Mouse (Mus musculus) MEL (cell line): ENCODE data around the gene Lmtk3. TPM values are rescaled to one million over a fixed set of nuclear protein-coding genes. Genes with fewer than 3 reads are reported as not detected.

Source experiments
- DNase-seq: peaks from one replicate; pipeline ENCODE4 v3.0.0; 2011; ENCODE audit warnings: low read depth, low spot score
- H3K27ac ChIP-seq: 2 replicates; pipeline ENCODE4 v1.5.1; 2012; ENCODE audit warnings: low read depth, mild to moderate bottlenecking, control low read depth, low read length, moderate library complexity; ENCODE audit not compliant: control insufficient read depth
- H3K27me3 ChIP-seq, 2 experiments: fragments of 150-350 bp in 1 of 2; sonication (generic) in 1 of 2; 2 replicates each; pipeline ENCODE4 v1.6.1; 2012; ENCODE audit warnings: low read length in 2 of 2, mild to moderate bottlenecking in 2 of 2, improper control_type of control experiment in 1 of 2, moderate library complexity in 1 of 2; ENCODE audit not compliant: insufficient read depth in 2 of 2, control insufficient read depth in 1 of 2
- H3K36me3 ChIP-seq, 2 experiments: 2 replicates each; pipeline ENCODE4 v1.6.1; 2012 to 2014; ENCODE audit warnings: low read length in 2 of 2, improper control_type of control experiment in 1 of 2, inconsistent platforms in 1 of 2, mild to moderate bottlenecking in 1 of 2; ENCODE audit not compliant: insufficient read depth in 2 of 2, control insufficient read depth in 1 of 2
- H3K4me1 ChIP-seq, 2 experiments: fragments of 150-350 bp in 1 of 2; sonication (generic) in 1 of 2; 2 replicates each; pipeline ENCODE4 v1.6.1; 2012; ENCODE audit warnings: low read length in 2 of 2, improper control_type of control experiment in 1 of 2, mild to moderate bottlenecking in 1 of 2; ENCODE audit not compliant: insufficient read depth in 2 of 2, control insufficient read depth in 1 of 2
- H3K4me3 ChIP-seq, 2 experiments: fragments of 150-350 bp in 1 of 2; sonication (generic) in 1 of 2; 2 replicates each; pipeline ENCODE4 v1.5.1; 2012; ENCODE audit warnings: low read depth in 2 of 2, low read length in 2 of 2, mild to moderate bottlenecking in 2 of 2, moderate library complexity in 2 of 2, control low read depth in 1 of 2, improper control_type of control experiment in 1 of 2; ENCODE audit not compliant: control insufficient read depth in 1 of 2, insufficient read depth in 1 of 2
- H3K79me2 ChIP-seq: 2 replicates; pipeline ENCODE4 v1.6.1; 2012; ENCODE audit warnings: mild to moderate bottlenecking, low read length, moderate library complexity; ENCODE audit not compliant: control insufficient read depth, poor library complexity, insufficient read depth
- H3K9ac ChIP-seq: 2 replicates; pipeline ENCODE4 v1.6.1; 2012; ENCODE audit warnings: low read depth, mild to moderate bottlenecking, control low read depth, low read length, moderate library complexity; ENCODE audit not compliant: control insufficient read depth, poor library complexity, severe bottlenecking
- H3K9me3 ChIP-seq: fragments of 150-350 bp; sonication (generic); replicated peaks from 2 replicates; pipeline ENCODE4 v1.6.1; 2012; ENCODE audit warnings: mild to moderate bottlenecking, low read length, improper control_type of control experiment, moderate library complexity; ENCODE audit not compliant: insufficient read depth
- BHLHE40 ChIP-seq: IDR thresholded peaks from 2 replicates; pipeline ENCODE4 v1.6.1; 2012; ENCODE audit warnings: low read depth, mild to moderate bottlenecking, inconsistent platforms, low read length, improper control_type of control experiment, borderline replicate concordance
- CHD1 ChIP-seq: IDR thresholded peaks from 2 replicates; pipeline ENCODE4 v1.6.1; 2012; ENCODE audit warnings: low read depth, mild to moderate bottlenecking, inconsistent platforms, low read length, improper control_type of control experiment
- CHD2 ChIP-seq: IDR thresholded peaks from 2 replicates; pipeline ENCODE4 v1.6.1; 2011; ENCODE audit warnings: low read length, improper control_type of control experiment
- E2F4 ChIP-seq: IDR thresholded peaks from 2 replicates; pipeline ENCODE4 v1.6.1; 2011; ENCODE audit warnings: low read depth, low read length, improper control_type of control experiment, borderline replicate concordance
- ELF1 ChIP-seq: IDR thresholded peaks from 2 replicates; pipeline ENCODE4 v1.6.1; 2014; ENCODE audit warnings: low read depth, mild to moderate bottlenecking, inconsistent platforms, low read length, improper control_type of control experiment, moderate library complexity
- EP300 ChIP-seq, 2 experiments: IDR thresholded peaks; 2 replicates each; pipeline ENCODE4 v1.6.1; 2011; ENCODE audit warnings: improper control_type of control experiment in 2 of 2, low read length in 2 of 2, low read depth in 1 of 2, mild to moderate bottlenecking in 1 of 2
- ETS1 ChIP-seq: IDR thresholded peaks from 2 replicates; pipeline ENCODE4 v1.6.1; 2012; ENCODE audit warnings: low read depth, mild to moderate bottlenecking, inconsistent platforms, low read length, improper control_type of control experiment, moderate library complexity
- GATA1 ChIP-seq: IDR thresholded peaks from 2 replicates; pipeline ENCODE4 v1.6.1; 2011; ENCODE audit warnings: low read depth, low read length, improper control_type of control experiment
- HCFC1 ChIP-seq: IDR thresholded peaks from 2 replicates; pipeline ENCODE4 v1.6.1; 2012; ENCODE audit warnings: low read depth, mild to moderate bottlenecking, inconsistent platforms, low read length, improper control_type of control experiment, moderate library complexity
- JUND ChIP-seq: IDR thresholded peaks from 2 replicates; pipeline ENCODE4 v1.6.1; 2011; ENCODE audit warnings: low read depth, mild to moderate bottlenecking, improper control_type of control experiment, low read length
- KAT2A ChIP-seq: conservative IDR thresholded peaks from 2 replicates; pipeline ENCODE4 v1.6.1; 2012; ENCODE audit warnings: low read depth, low read length, improper control_type of control experiment, inconsistent platforms
- MEF2A ChIP-seq: IDR thresholded peaks from 2 replicates; pipeline ENCODE4 v1.6.1; 2014; ENCODE audit warnings: low read depth, mild to moderate bottlenecking, inconsistent platforms, low read length, improper control_type of control experiment; ENCODE audit not compliant: poor library complexity, insufficient replicate concordance, severe bottlenecking; ENCODE audit errors: extremely low read depth
- MXI1 ChIP-seq: IDR thresholded peaks from 2 replicates; pipeline ENCODE4 v1.6.1; 2011; ENCODE audit warnings: mild to moderate bottlenecking, low read depth, low read length, improper control_type of control experiment
- NELFE ChIP-seq: IDR thresholded peaks from 2 replicates; pipeline ENCODE4 v1.6.1; 2011; ENCODE audit warnings: low read depth, low read length, improper control_type of control experiment
- NRF1 ChIP-seq: IDR thresholded peaks from 2 replicates; pipeline ENCODE4 v1.6.1; 2014; ENCODE audit warnings: low read depth, mild to moderate bottlenecking, inconsistent platforms, low read length, improper control_type of control experiment, moderate library complexity; ENCODE audit not compliant: poor library complexity, insufficient read depth, severe bottlenecking
- POLR2A ChIP-seq, 2 experiments: IDR thresholded peaks; 2 replicates each; pipeline ENCODE4 v1.6.1; 2011 to 2012; ENCODE audit warnings: low read length in 2 of 2, mild to moderate bottlenecking in 2 of 2, control low read depth in 1 of 2, improper control_type of control experiment in 1 of 2, low read depth in 1 of 2, moderate library complexity in 1 of 2; ENCODE audit not compliant: control insufficient read depth in 1 of 2, insufficient read depth in 1 of 2, poor library complexity in 1 of 2
- POLR2AphosphoS2 ChIP-seq: IDR thresholded peaks from 2 replicates; pipeline ENCODE4 v1.6.1; 2011; ENCODE audit warnings: low read length, improper control_type of control experiment
- POLR2AphosphoS5 ChIP-seq: IDR thresholded peaks from 2 replicates; pipeline ENCODE4 v1.6.1; 2012; ENCODE audit warnings: low read depth, borderline replicate concordance, mild to moderate bottlenecking, inconsistent platforms, low read length, moderate library complexity, mixed read lengths
- RAD21 ChIP-seq: IDR thresholded peaks from 2 replicates; pipeline ENCODE4 v1.6.1; 2011; ENCODE audit warnings: mild to moderate bottlenecking, low read depth, low read length, improper control_type of control experiment
- SIN3A ChIP-seq: IDR thresholded peaks from 2 replicates; pipeline ENCODE4 v1.6.1; 2012; ENCODE audit warnings: low read length, improper control_type of control experiment, inconsistent platforms
- SMC3 ChIP-seq: IDR thresholded peaks from 2 replicates; pipeline ENCODE4 v1.6.1; 2011; ENCODE audit warnings: low read depth, low read length, improper control_type of control experiment
- TAL1 ChIP-seq: IDR thresholded peaks from 2 replicates; pipeline ENCODE4 v1.6.1; 2012; ENCODE audit warnings: mild to moderate bottlenecking, inconsistent platforms, low read length, moderate library complexity, mixed read lengths
- TCF12 ChIP-seq: IDR thresholded peaks from 2 replicates; pipeline ENCODE4 v1.6.1; 2014; ENCODE audit warnings: low read depth, mild to moderate bottlenecking, inconsistent platforms, low read length, improper control_type of control experiment, moderate library complexity
- UBTF ChIP-seq: IDR thresholded peaks from 2 replicates; pipeline ENCODE4 v1.6.1; 2012; ENCODE audit warnings: low read depth, mild to moderate bottlenecking, inconsistent platforms, low read length, improper control_type of control experiment, moderate library complexity, borderline replicate concordance; ENCODE audit not compliant: insufficient read depth
- USF1 ChIP-seq: IDR thresholded peaks from 2 replicates; pipeline ENCODE4 v1.6.1; 2014; ENCODE audit warnings: low read depth, mild to moderate bottlenecking, inconsistent platforms, low read length, improper control_type of control experiment, moderate library complexity
- ZC3H11A ChIP-seq: IDR thresholded peaks from 2 replicates; pipeline ENCODE4 v1.6.1; 2012; ENCODE audit warnings: low read depth, mild to moderate bottlenecking, inconsistent platforms, low read length, improper control_type of control experiment
- polyA plus RNA-seq, 2 experiments: library from polyadenylated mRNA; stranded (reverse) in 1 of 2; unstranded in 1 of 2; fragments of >175 nt in 1 of 2; fragments of >200 nt in 1 of 2; gene quantifications; 2 replicates each; pipeline versions ENCODE4 v1.2.1 to v1.2.4; 2012; ENCODE audit warnings: low replicate concordance in 2 of 2, low read depth in 1 of 2; ENCODE audit not compliant: insufficient read length in 2 of 2, insufficient read depth in 1 of 2, missing spikeins in 1 of 2
- total RNA-seq: library from RNA; depleted of rRNA; stranded (reverse); fragments of 300-350 nt; gene quantifications from 2 replicates; pipeline ENCODE4 v1.2.3, GENCODE M21; 2012

Gene Lmtk3
- total and polyA plus RNA-seq, 3 experiments, result 0.04 to 0.40 TPM; not detected in 1

- no peaks in the 10 kb centered on the region; a peak in 1 of 4 replicates for H3K27me3 ChIP-seq
- H3K4me1 ChIP-seq, result no peaks in the 10 kb centered on the region
- no peaks in the 10 kb centered on the region for H3K79me2 ChIP-seq
- H3K36me3 ChIP-seq, result no peaks in the 10 kb centered on the region
- no peak for DNase-seq
- peak within 1 kb of the TSS; percentile 64 to 69 for H3K4me3 ChIP-seq
- H3K9me3 ChIP-seq, result no peaks in the 10 kb centered on the region
- peak within 1 kb of the TSS; percentile 63 for H3K9ac ChIP-seq
- H3K27ac ChIP-seq, result no peak within 1 kb of the TSS
- no peak for TF ChIP-seq TCF12
- TF ChIP-seq ELF1, result no peak
- no peak for TF ChIP-seq TAL1
- no peak for TF ChIP-seq POLR2AphosphoS5
- no peak for TF ChIP-seq POLR2AphosphoS2
- TF ChIP-seq CHD1, result no peak
- TF ChIP-seq BHLHE40, result no peak
- no peak for TF ChIP-seq UBTF
- TF ChIP-seq MXI1, result no peak
- TF ChIP-seq CHD2, result no peak
- no peak for TF ChIP-seq RAD21
- no peak for TF ChIP-seq ETS1
- no peak for TF ChIP-seq POLR2A (IDR thresholded peaks at IDR 0.05; ENCODE audit: control insufficient read depth in 1 of 2, insufficient read depth in 1 of 2, low read depth in 1 of 2, low read length in 2 of 2, poor library complexity in 1 of 2)
- TF ChIP-seq JUND, result no peak
- TF ChIP-seq GATA1, result no peak
Observed at GRCm38 (mm10) chr7:45784524-45785372, 1.2 kb downstream of the Lmtk3 start, which contains the start of gene Sult2b1. Gene Sult2b1, minus strand, starts transcription at chr7:45784669.

- H3K79me2 ChIP-seq, result no peaks in the 10 kb centered on the region
- H3K27ac ChIP-seq, result no peak overlapping the region
- TF ChIP-seq MEF2A, result no peak
- TF ChIP-seq RAD21, result no peak
- no peak for TF ChIP-seq POLR2AphosphoS2
- TF ChIP-seq USF1, result no peak
- TF ChIP-seq EP300 (IDR thresholded peaks at IDR 0.05; ENCODE audit: low read depth in 1 of 2, low read length in 2 of 2), result no peak
- TF ChIP-seq CHD2, result no peak
- no peak for TF ChIP-seq NRF1
- no peak for TF ChIP-seq NELFE
- TF ChIP-seq MXI1, result no peak
- TF ChIP-seq BHLHE40, result no peak
- no peak for TF ChIP-seq ZC3H11A
- TF ChIP-seq HCFC1, result no peak
- TF ChIP-seq KAT2A, result no peak
- no peak for TF ChIP-seq E2F4
- TF ChIP-seq GATA1, result no peak
- TF ChIP-seq POLR2A (IDR thresholded peaks at IDR 0.05; ENCODE audit: control insufficient read depth in 1 of 2, insufficient read depth in 1 of 2, low read depth in 1 of 2, low read length in 2 of 2, poor library complexity in 1 of 2), result no peak
- no peak for TF ChIP-seq SMC3
- TF ChIP-seq SIN3A, result no peak
- no peak for TF ChIP-seq POLR2AphosphoS5
- no peak for DNase-seq
- H3K4me3 ChIP-seq, result no peak overlapping the region
- H3K9me3 ChIP-seq, result no peaks in the 10 kb centered on the region
- H3K9ac ChIP-seq, result no peak overlapping the region
- no peaks in the 10 kb centered on the region for H3K36me3 ChIP-seq
- no peaks in the 10 kb centered on the region for H3K4me1 ChIP-seq
- peaks cover 0 to 1% of the 10 kb centered on the region in 2 experiments; a peak in 2 of 4 replicates for H3K27me3 ChIP-seq
Observed at GRCm38 (mm10) chr7:45785388-45786135, 2.0 kb downstream of the Lmtk3 start.
